Mouse (Mus musculus) ES-Bruce4 (cell line): ENCODE measurements around the gene Neurl2.

ENCODE experiments used
- CTCF ChIP-seq: IDR thresholded peaks from one replicate; pipeline ENCODE4 v1.8.1; 2011; ENCODE audit warnings: low read depth, low read length
- EP300 ChIP-seq: IDR thresholded peaks from 2 replicates; pipeline ENCODE4 v1.6.1; 2011; ENCODE audit warnings: low read depth, low read length; ENCODE audit not compliant: insufficient read depth
- POLR2A ChIP-seq: IDR thresholded peaks from one replicate; pipeline ENCODE4 v1.8.1; 2011; ENCODE audit warnings: low read length; ENCODE audit not compliant: insufficient read depth

DNA sequence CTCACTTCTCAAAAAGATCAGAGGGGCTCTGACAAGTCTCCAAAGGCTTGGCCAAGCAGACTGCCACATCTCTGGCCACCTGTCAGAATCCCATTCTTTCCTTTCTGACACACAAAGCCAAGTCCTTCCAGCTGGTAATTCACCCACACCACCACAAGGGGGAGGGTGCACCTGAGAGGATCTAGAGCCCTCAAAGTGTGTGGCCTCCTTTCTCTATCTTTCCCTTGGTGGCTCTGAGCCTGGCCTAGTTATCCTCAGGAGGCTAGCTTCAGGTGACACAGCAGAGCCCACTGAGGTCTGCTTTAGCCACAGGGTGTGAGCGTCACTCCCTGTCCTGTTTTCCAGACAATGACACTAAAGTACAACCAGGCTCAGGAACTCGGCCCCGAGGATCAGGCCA, 40.0 kb downstream of the Neurl2 start:
- TF ChIP-seq EP300: no peak
- TF ChIP-seq CTCF: peak; percentile 55
- no peak for TF ChIP-seq POLR2A
